Mouse (Mus musculus): ENCODE measurements around the gene Kirrel3.

- no peak for TF ChIP-seq CTCF (IDR thresholded peaks at IDR 0.05; ENCODE audit: insufficient read depth, low read length)
- no peak for TF ChIP-seq POLR2A (IDR thresholded peaks at IDR 0.05; ENCODE audit: borderline replicate concordance, extremely low read depth, low read depth, low read length)
These were observed 73.4 kb downstream of the Kirrel3 start for GRCm38 (mm10) chr9:34559102-34559501.
